Mouse (Mus musculus) c-Kit-positive CD71-negative TER-119-negative erythroid progenitor cells, embryonic 14.5 days (primary cell): ENCODE measurements around the gene Prkag2.
A peak's percentile ranks its signal among the peaks of the same experiment; 100 is the strongest.

Source experiments
- DNase-seq: peaks from one replicate; pipeline ENCODE4 v3.0.0-alpha.2; 2013; ENCODE audit warnings: low read depth

Prkag2 gene

GRCm38 (mm10) chr5:24915119-24915518, 185.3 kb downstream of the Prkag2 start:
- no peak for DNase-seq

GRCm38 (mm10) chr5:24913656-24914055, 186.8 kb downstream of the Prkag2 start:
- no peak for DNase-seq

DNA sequence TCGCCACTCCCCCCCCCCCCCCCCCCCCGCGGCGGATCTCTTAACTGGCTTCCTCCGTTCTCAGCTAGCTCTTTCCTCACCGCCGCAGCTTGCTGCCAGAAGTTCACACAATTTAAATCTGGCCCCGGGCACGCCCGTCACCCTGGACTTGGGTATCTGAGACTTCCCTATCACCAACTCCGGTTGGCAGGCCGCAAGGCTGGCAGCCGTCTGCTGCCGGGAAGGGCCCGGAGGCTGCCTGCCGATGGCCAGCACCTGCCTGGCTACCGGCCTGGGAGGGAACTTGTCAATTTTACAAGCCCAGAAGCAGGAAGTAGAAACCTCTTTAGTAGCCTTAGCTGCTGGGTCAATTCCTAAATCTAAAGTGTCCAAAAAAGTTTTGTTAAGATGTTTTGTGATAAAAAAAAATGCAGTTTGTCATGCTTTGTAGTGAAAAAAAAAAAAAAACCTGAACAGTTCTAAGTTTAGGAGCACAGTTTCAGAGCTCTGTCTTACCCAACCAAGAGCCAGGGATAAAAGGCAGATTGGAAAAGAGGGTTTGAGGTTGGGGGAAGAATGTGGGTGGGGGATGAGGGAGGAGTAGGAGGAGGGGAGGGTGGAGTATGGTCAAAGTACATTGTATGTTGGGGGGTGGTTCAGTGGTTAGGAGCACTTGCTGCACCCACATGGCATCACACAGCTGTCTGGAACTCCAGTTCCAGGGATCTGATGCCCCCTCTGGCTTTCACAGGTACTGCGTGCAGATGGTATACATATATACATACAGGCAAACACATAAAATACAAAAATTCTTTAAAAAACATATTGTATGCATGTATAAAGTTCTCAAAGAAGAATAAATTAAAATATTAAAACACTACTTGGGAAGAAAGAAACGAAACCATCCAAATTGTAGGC, 191.4 kb downstream of the Prkag2 start:
- peak; percentile 49 for DNase-seq

DNA sequence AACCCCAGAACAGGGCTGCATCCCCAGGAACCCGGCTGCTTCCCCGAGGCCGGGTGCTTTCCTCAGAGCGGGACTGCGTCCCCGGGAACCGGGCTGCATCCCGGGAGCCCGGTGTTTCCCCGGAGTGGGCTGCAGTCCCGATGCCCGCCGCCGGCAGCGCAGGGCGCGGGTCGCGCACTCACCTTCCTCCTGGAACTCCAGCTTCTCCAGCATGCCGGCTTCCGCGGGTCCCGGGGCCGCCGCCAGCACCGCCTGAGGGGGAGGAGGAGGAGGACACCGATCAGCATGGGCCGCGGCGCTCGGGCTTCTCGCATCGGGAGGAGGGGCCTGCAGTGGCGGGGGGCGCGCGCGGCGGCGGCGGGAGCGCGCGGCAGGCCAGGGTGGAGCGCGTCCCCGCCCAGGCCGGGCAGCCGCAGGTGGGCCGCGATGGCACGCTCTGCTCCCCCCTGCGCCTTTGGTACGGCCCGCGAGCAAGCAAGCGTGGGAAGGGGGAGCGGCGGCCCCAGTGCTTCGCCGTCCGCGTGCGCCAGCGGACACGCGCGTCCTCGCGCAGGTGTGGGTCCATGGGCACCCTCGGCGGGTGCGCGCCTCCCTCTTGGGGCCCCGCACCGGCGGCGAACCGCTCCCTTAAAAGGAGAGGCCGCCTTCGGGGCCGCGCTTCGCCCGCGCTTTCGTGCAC, 192.2 kb downstream of the Prkag2 start:
- DNase-seq = peak; percentile 58

DNA sequence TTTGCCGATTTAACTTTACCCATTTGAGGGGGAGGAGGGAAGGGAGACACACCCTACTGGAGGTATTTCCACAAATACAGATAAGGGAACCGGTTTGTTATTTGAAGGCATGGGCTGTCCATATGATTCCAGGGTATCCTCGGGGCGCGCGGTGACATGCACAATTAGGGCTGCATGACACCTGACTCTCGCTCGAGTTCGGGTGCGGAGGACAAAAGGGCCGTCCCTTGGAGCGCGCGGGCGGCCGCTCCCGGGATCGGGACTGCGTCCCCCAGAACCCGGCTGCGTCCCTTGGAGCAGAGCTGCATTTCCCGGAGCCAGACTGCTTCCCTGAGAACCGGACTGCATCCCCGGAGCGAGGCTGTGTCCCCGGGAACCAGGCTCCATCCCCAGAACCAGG, 192.7 kb downstream of the Prkag2 start:
- no peak for DNase-seq

DNA sequence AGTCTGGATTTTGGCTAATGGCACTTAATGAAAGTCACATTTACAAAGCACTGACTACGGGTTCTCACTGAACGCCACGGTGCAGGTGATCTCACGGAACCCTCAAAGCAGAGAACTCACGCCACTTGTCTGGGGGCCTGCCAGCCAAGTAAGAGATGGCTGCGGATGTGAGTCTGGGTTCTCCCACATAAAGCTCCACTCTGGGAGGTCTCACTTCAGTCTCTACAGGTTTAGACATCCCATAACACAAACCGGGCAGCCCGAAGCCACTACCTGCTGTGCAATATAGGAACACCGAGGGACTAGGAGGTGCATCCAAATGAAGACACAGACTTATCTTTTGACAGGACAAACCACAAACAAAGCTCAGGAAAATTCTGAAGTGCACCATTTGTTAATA, 193.6 kb downstream of the Prkag2 start:
- no peak for DNase-seq

- no peak for DNase-seq
Measured at GRCm38 (mm10) chr5:24904941-24905340, 195.5 kb downstream of the Prkag2 start.

GRCm38 (mm10) chr5:24904423-24904822, 196.0 kb downstream of the Prkag2 start:
- no peak for DNase-seq

GRCm38 (mm10) chr5:24904001-24904400, 196.4 kb downstream of the Prkag2 start:
- DNase-seq = no peak

DNA sequence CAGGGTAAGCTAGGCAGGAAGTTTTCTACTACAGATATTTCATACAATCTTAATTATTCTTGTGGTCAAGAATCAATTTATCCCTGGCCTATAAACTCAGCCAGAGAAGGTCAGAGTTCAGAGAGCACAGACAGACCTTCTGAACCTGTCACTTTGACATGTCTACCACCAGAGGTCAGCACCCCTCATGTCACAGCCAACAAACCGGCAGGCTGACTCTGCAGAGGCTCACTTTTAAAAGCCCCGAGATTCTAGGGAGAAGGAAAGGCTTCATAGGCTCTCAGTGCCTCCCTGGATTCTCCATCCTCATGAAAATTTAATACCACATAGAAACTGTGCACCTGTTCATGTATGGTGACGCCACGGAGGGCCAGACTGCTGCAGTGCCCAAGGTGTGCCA, 197.6 kb downstream of the Prkag2 start:
- DNase-seq = no peak

- no peak for DNase-seq
Measured at GRCm38 (mm10) chr5:24895606-24896005, 204.8 kb downstream of the Prkag2 start.

- no peak for DNase-seq
Measured at GRCm38 (mm10) chr5:24894814-24895213, 205.6 kb downstream of the Prkag2 start.

DNA sequence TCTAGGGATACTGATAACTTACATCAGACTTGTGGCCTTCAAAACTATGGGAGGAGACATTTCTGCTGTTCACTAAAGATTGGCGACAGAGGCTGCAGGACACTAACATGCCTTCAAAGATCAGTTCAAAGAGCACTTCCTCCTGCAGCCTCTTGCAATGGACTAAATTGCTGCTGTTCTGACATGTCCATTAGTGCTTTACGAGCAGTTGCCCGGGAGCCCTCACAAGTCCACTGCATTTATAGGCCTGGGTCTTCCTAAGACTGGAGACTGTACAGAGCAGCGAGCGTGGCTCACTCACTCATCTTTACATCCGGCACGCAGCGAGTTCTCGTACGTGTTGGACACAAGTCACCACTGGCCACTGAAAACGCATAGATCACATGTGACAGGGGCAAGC, 208.0 kb downstream of the Prkag2 start:
- no peak for DNase-seq

GRCm38 (mm10) chr5:24889860-24890259, 210.6 kb downstream of the Prkag2 start:
- no peak for DNase-seq

DNA sequence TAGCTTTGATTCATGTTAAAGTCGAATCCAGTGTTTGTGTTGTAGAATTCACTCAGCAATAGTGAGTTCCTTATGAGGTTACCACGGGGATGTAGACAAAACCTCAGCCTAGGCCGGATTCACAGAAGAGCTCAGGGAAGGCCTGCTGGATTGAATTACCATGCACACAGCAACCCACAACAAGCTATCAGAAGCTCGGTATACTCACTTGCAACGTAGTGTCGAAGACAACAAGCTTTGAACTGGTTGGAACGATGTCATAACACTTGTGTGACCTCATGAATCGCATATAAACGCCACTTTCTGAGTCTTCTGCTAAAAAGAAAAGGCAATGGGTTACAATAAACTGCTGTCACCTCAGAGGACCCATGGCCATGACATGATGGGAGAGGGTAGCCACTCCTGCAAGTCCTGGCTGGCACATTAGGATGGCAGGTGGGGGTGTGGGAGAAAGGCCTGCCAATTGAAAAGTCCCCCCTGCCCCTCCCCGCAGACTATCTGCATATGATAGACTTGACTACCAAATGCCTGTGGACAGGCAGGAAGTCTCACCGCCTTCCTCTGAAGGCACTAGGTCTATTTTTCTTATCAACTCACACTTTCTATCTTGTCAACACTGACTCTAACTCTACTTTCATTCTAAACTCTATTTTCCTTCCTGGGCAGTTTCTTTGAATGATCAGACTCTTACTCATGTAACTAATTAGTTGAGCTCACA, 211.4 kb downstream of the Prkag2 start:
- no peak for DNase-seq

- no peak for DNase-seq
Measured at GRCm38 (mm10) chr5:24887271-24887670, 213.2 kb downstream of the Prkag2 start.

DNA sequence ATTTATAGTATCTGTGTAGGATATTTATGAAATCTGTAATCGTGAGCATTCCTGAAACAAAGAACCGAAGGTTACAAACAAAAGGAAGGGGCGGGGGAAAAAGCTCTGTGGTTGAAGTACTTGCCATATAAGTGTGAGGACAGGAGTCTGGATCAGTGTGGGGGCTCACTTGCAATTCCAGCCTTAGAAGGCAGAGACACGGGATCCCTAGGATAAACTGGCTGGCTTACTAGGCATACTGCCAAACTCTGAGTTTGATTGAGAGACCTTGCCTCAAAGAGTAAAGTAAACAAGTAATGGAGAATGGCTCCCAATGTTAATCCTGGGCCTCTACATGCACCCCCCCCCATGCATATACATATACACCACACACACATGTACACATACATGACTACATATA, 221.7 kb downstream of the Prkag2 start:
- no peak for DNase-seq

DNA sequence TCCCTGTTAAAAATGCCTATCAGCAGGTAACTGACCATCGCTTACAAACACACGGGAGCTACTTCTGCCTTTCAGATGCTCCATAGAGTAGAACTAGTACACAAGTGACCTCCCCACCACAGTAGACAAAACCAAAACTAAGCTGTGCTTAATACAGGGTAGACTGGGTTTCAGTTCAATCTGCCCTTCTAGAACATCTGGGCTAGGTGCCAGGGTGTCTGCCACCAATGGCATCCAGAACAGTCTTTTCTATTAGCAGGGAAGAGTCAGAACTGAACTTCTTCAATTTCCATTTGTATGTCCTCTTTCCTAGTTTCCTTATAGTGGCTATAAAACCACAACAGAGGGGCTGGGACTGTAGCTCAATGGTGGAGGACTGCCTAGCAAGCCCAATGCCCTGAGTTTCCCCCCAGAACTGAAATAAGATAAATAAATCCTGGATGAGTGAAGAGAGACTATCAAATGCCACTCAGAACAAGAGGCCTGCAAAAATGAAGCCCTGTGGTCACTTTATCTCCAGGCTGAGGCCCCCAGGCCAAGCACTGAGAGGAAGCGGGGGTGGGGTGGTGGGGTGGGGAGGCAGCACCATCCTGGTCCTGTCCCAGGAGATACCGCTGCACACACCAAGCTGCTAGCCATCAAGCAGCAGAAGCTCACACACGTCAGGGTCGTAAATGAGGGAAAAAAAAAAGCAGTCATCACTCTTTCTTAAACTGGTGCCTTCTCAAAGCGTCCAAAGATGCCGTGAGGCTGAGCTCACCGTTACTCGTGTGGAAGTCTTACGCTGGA, 222.4 kb downstream of the Prkag2 start:
- no peak for DNase-seq

DNA sequence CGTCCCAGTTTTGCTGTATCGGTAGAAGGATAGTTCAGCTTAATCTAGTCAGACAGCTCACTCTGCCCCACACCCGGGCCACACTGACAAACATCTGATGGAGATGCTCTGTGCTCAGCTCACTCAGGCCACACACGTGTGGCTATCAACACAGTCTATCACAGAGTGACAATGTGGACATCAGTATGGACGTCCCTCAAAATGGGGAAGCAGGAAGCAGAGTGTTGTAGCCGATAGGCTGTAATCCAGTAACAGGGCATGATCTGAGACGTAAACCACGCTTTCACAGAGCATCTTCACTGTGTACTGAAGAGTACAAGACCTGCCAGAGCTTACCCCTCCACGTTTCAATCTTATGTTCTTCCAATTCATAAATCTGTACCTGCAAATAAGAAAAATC, 223.8 kb downstream of the Prkag2 start:
- DNase-seq = no peak

DNA sequence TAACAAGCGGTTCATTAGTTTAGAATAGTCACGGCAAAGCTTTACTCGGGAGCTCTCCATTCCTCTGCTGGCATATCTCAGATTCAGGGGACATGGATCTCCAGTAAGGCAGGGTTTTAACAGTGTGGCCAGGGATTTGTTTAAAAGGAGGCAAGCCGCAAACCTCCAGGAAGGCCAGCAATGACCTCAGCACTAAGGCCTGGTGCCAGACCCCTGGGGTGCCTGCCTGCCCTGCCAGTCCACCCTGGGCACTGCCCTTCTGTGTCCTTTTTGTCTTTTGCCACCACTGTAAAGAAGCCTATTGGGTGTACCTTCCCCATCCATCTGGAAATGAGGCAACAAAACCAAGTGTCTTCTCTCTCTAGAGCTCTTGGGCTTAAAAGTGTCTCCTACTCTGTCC, 226.3 kb downstream of the Prkag2 start:
- DNase-seq = no peak

DNA sequence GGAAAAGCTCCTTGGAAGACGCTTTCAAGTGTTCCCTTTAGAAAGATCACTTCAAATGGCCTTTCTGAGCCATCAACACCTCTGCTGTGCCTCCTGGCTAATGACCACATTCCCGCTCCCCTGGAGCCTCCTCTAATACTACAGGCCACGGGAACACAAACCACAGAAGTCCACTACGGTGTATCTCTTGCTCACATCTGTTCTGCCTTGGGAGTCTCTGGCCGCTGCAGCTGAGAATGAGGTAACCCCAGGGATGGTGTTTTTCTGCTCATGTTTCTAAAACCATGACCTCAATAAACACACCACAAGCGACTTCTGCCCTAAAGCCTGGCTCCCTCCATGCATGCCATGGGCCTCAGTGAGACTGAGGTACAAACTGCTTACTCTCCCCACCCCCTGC, 227.2 kb downstream of the Prkag2 start:
- DNase-seq = no peak

DNA sequence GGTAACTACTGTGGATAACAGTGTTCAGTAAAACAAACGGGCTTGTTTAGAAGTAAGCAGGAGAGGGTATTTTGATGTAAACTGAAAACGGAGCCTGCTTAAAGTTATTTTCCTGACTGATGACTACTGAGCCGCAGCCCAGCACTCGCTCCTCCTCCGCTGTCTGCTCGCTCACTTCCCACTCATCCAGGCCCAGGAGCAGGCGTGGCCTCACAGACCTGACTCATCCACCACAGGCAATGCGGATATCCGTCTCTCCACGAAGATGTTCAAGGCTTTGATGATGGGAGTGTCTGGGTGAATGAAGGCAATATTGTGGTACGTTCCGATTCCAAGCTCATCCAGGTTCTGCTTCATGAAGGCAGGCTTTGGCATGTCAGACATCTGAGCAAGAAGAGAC, 229.2 kb downstream of the Prkag2 start:
- no peak for DNase-seq
